Mouse (Mus musculus): Measurements from ENCODE around the gene Prkn.
A peak's percentile ranks its signal among the peaks of the same experiment; 100 is the strongest.

- TF ChIP-seq CTCF (IDR thresholded peaks at IDR 0.05; ENCODE audit: low read depth): peak; percentile 53
- TF ChIP-seq EP300 (optimal IDR thresholded peaks at IDR 0.05): no peak
Measured at GRCm38 (mm10) chr17:11903001-11903400, 1062.8 kb downstream of the Prkn start.
